Mouse (Mus musculus): ENCODE data around the gene Sipa1l1.

The Sipa1l1 gene

GRCm38 (mm10) chr12:82168820-82169533, at the start of gene Sipa1l1:
Sipa1l1 (plus strand) TSS chr12:82169320.
- DNase-seq, result peak; percentile 96

GRCm38 (mm10) chr12:82121947-82122346, 47.2 kb upstream of the Sipa1l1 start:
- peak; percentile 3 for DNase-seq

- DNase-seq, result peak; percentile 46
These were observed 46.5 kb upstream of the Sipa1l1 start for GRCm38 (mm10) chr12:82122450-82123249.

GRCm38 (mm10) chr12:82126796-82127195, 42.3 kb upstream of the Sipa1l1 start:
- no peak for DNase-seq

GRCm38 (mm10) chr12:82139234-82140166, 29.6 kb upstream of the Sipa1l1 start:
- DNase-seq, result no peak

- DNase-seq, result no peak
These were observed 25.7 kb upstream of the Sipa1l1 start for GRCm38 (mm10) chr12:82143371-82143770.

GRCm38 (mm10) chr12:82145173-82145572, 23.9 kb upstream of the Sipa1l1 start:
- no peak for DNase-seq

GRCm38 (mm10) chr12:82147021-82147693, 22.0 kb upstream of the Sipa1l1 start:
- no peak for DNase-seq

GRCm38 (mm10) chr12:82148328-82148930, 20.7 kb upstream of the Sipa1l1 start:
- DNase-seq, result no peak

GRCm38 (mm10) chr12:82151019-82151418, 18.1 kb upstream of the Sipa1l1 start:
- no peak for DNase-seq

GRCm38 (mm10) chr12:82154527-82154926, 14.6 kb upstream of the Sipa1l1 start:
- DNase-seq, result no peak

GRCm38 (mm10) chr12:82158516-82158915, 10.6 kb upstream of the Sipa1l1 start:
- DNase-seq, result no peak

GRCm38 (mm10) chr12:82159372-82159771, 9.7 kb upstream of the Sipa1l1 start:
- no peak for DNase-seq

GRCm38 (mm10) chr12:82165651-82166050, 3.5 kb upstream of the Sipa1l1 start:
- DNase-seq, result no peak

GRCm38 (mm10) chr12:82166101-82166571, 3.0 kb upstream of the Sipa1l1 start:
- DNase-seq, result no peak

- DNase-seq, result peak; percentile 63
These were observed 681 bp downstream of the Sipa1l1 start for GRCm38 (mm10) chr12:82169571-82170431.

- no peak for DNase-seq
These were observed 1.6 kb downstream of the Sipa1l1 start for GRCm38 (mm10) chr12:82170461-82171279.

GRCm38 (mm10) chr12:82171591-82171990, 2.5 kb downstream of the Sipa1l1 start:
- DNase-seq, result peak; percentile 78

GRCm38 (mm10) chr12:82173623-82174022, 4.5 kb downstream of the Sipa1l1 start:
- no peak for DNase-seq

- DNase-seq, result no peak
These were observed 6.6 kb downstream of the Sipa1l1 start for GRCm38 (mm10) chr12:82175709-82176108.

All from kidney, adult 9 months (tissue).